Mouse (Mus musculus): ENCODE results near the gene Cd36. TPM values are rescaled to one million over a fixed set of nuclear protein-coding genes. Genes with fewer than 3 reads are reported as not detected.

Cd36 gene
- total and polyA plus RNA-seq, 3 experiments = 0.27 to 19.6 TPM; not detected in 1

- Histone ChIP-seq H3K36me3 (replicated peaks) (no peaks in the 10 kb centered on the region), H3K4me1 (ENCODE audit: insufficient read depth, low read depth, low read length) (peaks cover 25% of the 10 kb centered on the region), H3K9me3 (replicated peaks) (no peaks in the 10 kb centered on the region), H3K27me3 (ENCODE audit: insufficient read depth, low read length) (no peaks in the 10 kb centered on the region), H3K4me3 (ENCODE audit: low read depth, low read length) (no peak overlapping the region)
- DNase-seq (ENCODE audit: low spot score) (no peak), ATAC-seq (ENCODE audit: extremely low read depth, insufficient number of reproducible peaks, low FRiP score, poor library complexity, severe bottlenecking) (no peak)
- TF ChIP-seq POLR2AphosphoS5 (IDR thresholded peaks at IDR 0.05; ENCODE audit: insufficient replicate concordance, low read depth, low read length) (no peak), CTCF (IDR thresholded peaks at IDR 0.05; ENCODE audit: low read depth, low read length) (no peak), GATA2 (IDR thresholded peaks at IDR 0.05; ENCODE audit: borderline replicate concordance, low read depth, low read length) (no peak), TAL1 (conservative IDR thresholded peaks at IDR 0.05; ENCODE audit: low read depth, low read length) (no peak), GATA1 (IDR thresholded peaks at IDR 0.05; ENCODE audit: borderline replicate concordance, low read length) (no peak)
Observed at GRCm38 (mm10) chr5:17854127-17854923, 34.3 kb downstream of the Cd36 start.

- DNase-seq (ENCODE audit: low spot score) = no peak
- no peak for ATAC-seq (ENCODE audit: extremely low read depth, insufficient number of reproducible peaks, low FRiP score, poor library complexity, severe bottlenecking)
Observed at GRCm38 (mm10) chr5:17850582-17850981, 38.0 kb downstream of the Cd36 start.

GRCm38 (mm10) chr5:17849582-17849981 lies 39.0 kb downstream of the Cd36 start:
- TF ChIP-seq CTCF (IDR thresholded peaks at IDR 0.05; ENCODE audit: low read depth, low read length) (no peak), GATA1 (IDR thresholded peaks at IDR 0.05; ENCODE audit: borderline replicate concordance, low read length) (no peak), POLR2AphosphoS5 (IDR thresholded peaks at IDR 0.05; ENCODE audit: insufficient replicate concordance, low read depth, low read length) (no peak), TAL1 (conservative IDR thresholded peaks at IDR 0.05; ENCODE audit: low read depth, low read length) (no peak), GATA2 (IDR thresholded peaks at IDR 0.05; ENCODE audit: borderline replicate concordance, low read depth, low read length) (no peak)
- Histone ChIP-seq H3K36me3 (replicated peaks) (no peaks in the 10 kb centered on the region), H3K4me3 (ENCODE audit: low read depth, low read length) (no peak overlapping the region), H3K9me3 (replicated peaks) (no peaks in the 10 kb centered on the region), H3K27me3 (ENCODE audit: insufficient read depth, low read length) (no peaks in the 10 kb centered on the region), H3K4me1 (ENCODE audit: insufficient read depth, low read depth, low read length) (peaks cover 13% of the 10 kb centered on the region)
- ATAC-seq (ENCODE audit: extremely low read depth, insufficient number of reproducible peaks, low FRiP score, poor library complexity, severe bottlenecking) (no peak), DNase-seq (ENCODE audit: low spot score) (no peak)

More at GRCm38 (mm10) chr5:17850582-17850981, 38.0 kb downstream of the Cd36 start:
- TF ChIP-seq GATA2 (IDR thresholded peaks at IDR 0.05; ENCODE audit: borderline replicate concordance, low read depth, low read length) = no peak
- no peak for TF ChIP-seq GATA1 (IDR thresholded peaks at IDR 0.05; ENCODE audit: borderline replicate concordance, low read length)
- TF ChIP-seq TAL1 (conservative IDR thresholded peaks at IDR 0.05; ENCODE audit: low read depth, low read length) = no peak
- TF ChIP-seq CTCF (IDR thresholded peaks at IDR 0.05; ENCODE audit: low read depth, low read length) = no peak
- no peak for TF ChIP-seq POLR2AphosphoS5 (IDR thresholded peaks at IDR 0.05; ENCODE audit: insufficient replicate concordance, low read depth, low read length)
- Histone ChIP-seq H3K4me1 (ENCODE audit: insufficient read depth, low read depth, low read length) (peaks cover 13% of the 10 kb centered on the region), H3K27me3 (ENCODE audit: insufficient read depth, low read length) (no peaks in the 10 kb centered on the region), H3K36me3 (replicated peaks) (no peaks in the 10 kb centered on the region), H3K9me3 (replicated peaks) (no peaks in the 10 kb centered on the region), H3K4me3 (ENCODE audit: low read depth, low read length) (no peak overlapping the region)

GRCm38 (mm10) chr5:17848733-17849132 lies 39.9 kb downstream of the Cd36 start:
- ATAC-seq (ENCODE audit: extremely low read depth, insufficient number of reproducible peaks, low FRiP score, poor library complexity, severe bottlenecking) (no peak), DNase-seq (ENCODE audit: low spot score) (no peak)
- H3K27me3 ChIP-seq (ENCODE audit: insufficient read depth, low read length) = no peaks in the 10 kb centered on the region
- H3K36me3 ChIP-seq (replicated peaks) = no peaks in the 10 kb centered on the region
- H3K4me1 ChIP-seq (ENCODE audit: insufficient read depth, low read depth, low read length) = peaks cover 10% of the 10 kb centered on the region
- H3K4me3 ChIP-seq (ENCODE audit: low read depth, low read length) = no peak overlapping the region
- no peaks in the 10 kb centered on the region for H3K9me3 ChIP-seq (replicated peaks)
- no peak for TF ChIP-seq CTCF (IDR thresholded peaks at IDR 0.05; ENCODE audit: low read depth, low read length)
- TF ChIP-seq GATA1 (IDR thresholded peaks at IDR 0.05; ENCODE audit: borderline replicate concordance, low read length) = no peak
- TF ChIP-seq GATA2 (IDR thresholded peaks at IDR 0.05; ENCODE audit: borderline replicate concordance, low read depth, low read length) = no peak
- no peak for TF ChIP-seq TAL1 (conservative IDR thresholded peaks at IDR 0.05; ENCODE audit: low read depth, low read length)
- TF ChIP-seq POLR2AphosphoS5 (IDR thresholded peaks at IDR 0.05; ENCODE audit: insufficient replicate concordance, low read depth, low read length) = no peak

GRCm38 (mm10) chr5:17848267-17848666 lies 40.3 kb downstream of the Cd36 start:
- Histone ChIP-seq H3K9me3 (replicated peaks) (no peaks in the 10 kb centered on the region), H3K27me3 (ENCODE audit: insufficient read depth, low read length) (no peaks in the 10 kb centered on the region), H3K4me3 (ENCODE audit: low read depth, low read length) (no peak overlapping the region), H3K36me3 (replicated peaks) (no peaks in the 10 kb centered on the region), H3K4me1 (ENCODE audit: insufficient read depth, low read depth, low read length) (peaks cover 10% of the 10 kb centered on the region)
- no peak for TF ChIP-seq TAL1 (conservative IDR thresholded peaks at IDR 0.05; ENCODE audit: low read depth, low read length)
- TF ChIP-seq GATA1 (IDR thresholded peaks at IDR 0.05; ENCODE audit: borderline replicate concordance, low read length) = no peak
- ATAC-seq (ENCODE audit: extremely low read depth, insufficient number of reproducible peaks, low FRiP score, poor library complexity, severe bottlenecking) (no peak), DNase-seq (ENCODE audit: low spot score) (no peak)

GRCm38 (mm10) chr5:17843921-17844320 lies 44.7 kb downstream of the Cd36 start:
- no peaks in the 10 kb centered on the region for H3K9me3 ChIP-seq (replicated peaks)
- TF ChIP-seq POLR2AphosphoS5 (IDR thresholded peaks at IDR 0.05; ENCODE audit: insufficient replicate concordance, low read depth, low read length) (no peak), GATA1 (IDR thresholded peaks at IDR 0.05; ENCODE audit: borderline replicate concordance, low read length) (no peak), GATA2 (IDR thresholded peaks at IDR 0.05; ENCODE audit: borderline replicate concordance, low read depth, low read length) (no peak), CTCF (IDR thresholded peaks at IDR 0.05; ENCODE audit: low read depth, low read length) (no peak), TAL1 (conservative IDR thresholded peaks at IDR 0.05; ENCODE audit: low read depth, low read length) (no peak)
- H3K36me3 ChIP-seq (replicated peaks) = no peaks in the 10 kb centered on the region
- peaks cover 6% of the 10 kb centered on the region for H3K4me1 ChIP-seq (ENCODE audit: insufficient read depth, low read depth, low read length)
- DNase-seq (ENCODE audit: low spot score) = no peak
- no peak overlapping the region for H3K4me3 ChIP-seq (ENCODE audit: low read depth, low read length)
- no peak for ATAC-seq (ENCODE audit: extremely low read depth, insufficient number of reproducible peaks, low FRiP score, poor library complexity, severe bottlenecking)
- H3K27me3 ChIP-seq (ENCODE audit: insufficient read depth, low read length) = no peaks in the 10 kb centered on the region
